Mouse (Mus musculus) limb, embryonic 15.5 days (tissue): Measurements from ENCODE around the gene Zfp13. TPM values are rescaled to one million over a fixed set of nuclear protein-coding genes. Genes with fewer than 3 reads are reported as not detected.

Source experiments
- ATAC-seq: fragments of 200-750 bp; cut with Nextera tagmentation; 2 replicates; pipeline ENCODE4 v1.8.0; 2017; ENCODE audit warnings: low read depth, moderate TSS enrichment; ENCODE audit not compliant: insufficient number of reproducible peaks, low FRiP score, low TSS enrichment
- H3K27ac ChIP-seq: fragments of 300-500 bp; sonication (generic); 2 replicates; pipeline ENCODE4 v1.5.1; 2015; ENCODE audit warnings: moderate library complexity, mild to moderate bottlenecking, inconsistent platforms
- H3K27me3 ChIP-seq: fragments of 300-500 bp; sonication (generic); 2 replicates; pipeline ENCODE4 v1.6.1; 2015; ENCODE audit warnings: inconsistent platforms
- H3K36me3 ChIP-seq: fragments of 300-500 bp; sonication (generic); 2 replicates; pipeline ENCODE4 v1.6.1; 2015; ENCODE audit warnings: inconsistent platforms
- H3K4me1 ChIP-seq: fragments of 300-500 bp; sonication (generic); 2 replicates; pipeline ENCODE4 v1.6.1; 2015; ENCODE audit warnings: inconsistent platforms
- H3K4me2 ChIP-seq: fragments of 300-500 bp; sonication (generic); 2 replicates; pipeline ENCODE4 v1.6.1; 2015; ENCODE audit warnings: mild to moderate bottlenecking, inconsistent platforms
- H3K4me3 ChIP-seq: fragments of 300-500 bp; sonication (generic); 2 replicates; pipeline ENCODE4 v1.5.1; 2015; ENCODE audit warnings: mild to moderate bottlenecking, inconsistent platforms
- H3K9ac ChIP-seq: fragments of 300-500 bp; sonication (generic); 2 replicates; pipeline ENCODE4 v1.6.1; 2015; ENCODE audit warnings: inconsistent platforms
- H3K9me3 ChIP-seq: fragments of 300-500 bp; sonication (generic); 2 replicates; pipeline ENCODE4 v1.6.1; 2016; ENCODE audit warnings: inconsistent platforms
- WGBS: fragments of 180-500 bp; shearing (Covaris S2); methylation state at CpG from one replicate; pipeline ENCODE4 v1.1.7; 2015; 5-methylcytosine and 5-hydroxymethylcytosine counted together
- polyA plus RNA-seq: library from polyadenylated mRNA; unstranded; fragments of >200 nt; fragmentation: Nextera tagmentation; extraction: Ambion mirVana; gene quantifications from 2 replicates; pipeline ENCODE4 v1.2.1, GENCODE M21; 2015

The Zfp13 gene
- polyA plus RNA-seq = 12.4 and 12.9 TPM in 2 replicates

- H3K4me1 ChIP-seq = peaks cover 20% of the 10 kb centered on the region; the same call in 1 of the 2 replicates
- H3K9me3 ChIP-seq = no peaks in the 10 kb centered on the region
- 5% methylated on average over 30 of the region's 31 CpGs for WGBS
- H3K36me3 ChIP-seq = no peaks in the 10 kb centered on the region
- no peaks in the 10 kb centered on the region for H3K27me3 ChIP-seq
- H3K4me2 ChIP-seq = peak within 1 kb of the TSS; percentile 68
- peak within 1 kb of the TSS; percentile 92 for H3K27ac ChIP-seq
- peak; percentile 96 for ATAC-seq
- peak within 1 kb of the TSS; percentile 46 for H3K4me3 ChIP-seq
- peak within 1 kb of the TSS; percentile 44 for H3K9ac ChIP-seq
Observed at GRCm38 (mm10) chr17:23598582-23599552, at the start of gene Zfp13. Gene Zfp13, minus strand, starts transcription at chr17:23599487.

- Histone ChIP-seq H3K4me2 (no peak overlapping the region), H3K36me3 (no peaks in the 10 kb centered on the region), H3K9me3 (no peaks in the 10 kb centered on the region), H3K4me3 (no peak overlapping the region), H3K27ac (no peak overlapping the region), H3K27me3 (peaks cover 23% of the 10 kb centered on the region), H3K4me1 (peaks cover 12% of the 10 kb centered on the region), H3K9ac (no peak overlapping the region)
- WGBS = 45% methylated on average over 10 of the region's 10 CpGs
- ATAC-seq = no peak
Observed at GRCm38 (mm10) chr17:23645894-23646293, 46.6 kb upstream of the Zfp13 start.

DNA sequence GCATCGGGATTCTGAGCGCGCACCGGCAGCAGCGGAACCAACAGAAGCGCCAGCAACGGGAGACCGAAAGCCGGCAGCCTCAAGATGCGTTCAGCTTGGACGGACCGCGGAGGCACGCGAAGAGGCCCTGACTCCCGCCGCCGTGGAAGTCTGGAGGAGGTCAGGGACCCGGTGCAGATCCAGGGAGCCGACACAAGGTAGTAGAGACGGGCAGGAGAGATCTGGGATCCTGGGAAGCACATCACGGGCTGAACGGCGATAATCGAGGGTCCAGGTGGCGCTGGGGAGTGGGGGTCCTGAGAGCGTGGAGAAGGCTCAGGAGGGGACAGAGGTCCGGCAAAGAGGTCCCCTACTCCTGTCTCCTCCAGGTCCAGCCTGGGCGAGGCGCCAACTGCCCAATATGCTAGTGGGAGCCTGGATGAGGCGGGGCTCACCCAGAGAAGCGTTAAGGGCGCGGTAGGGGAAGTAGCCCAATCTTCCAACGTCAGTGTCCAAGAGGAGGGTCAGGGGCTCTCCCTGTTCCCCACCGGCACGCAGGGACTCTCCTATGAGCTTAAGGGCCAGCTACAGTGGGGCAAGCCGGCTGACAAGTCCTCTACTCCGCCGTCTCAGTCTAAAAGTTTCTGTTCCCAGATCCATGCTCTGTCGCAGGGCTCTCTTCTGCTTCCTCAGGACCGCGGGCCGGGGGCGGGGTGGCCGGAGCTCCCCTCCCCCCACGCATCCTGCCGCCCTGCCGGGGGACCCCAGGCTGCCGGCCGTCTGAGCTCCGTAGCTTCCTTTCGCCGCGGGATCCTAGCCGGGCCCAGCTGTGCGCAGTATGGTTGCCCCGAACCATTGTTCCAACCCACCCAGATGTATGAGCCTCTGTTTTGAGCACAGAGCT is 45.6 kb upstream of the Zfp13 start, which contains the start of gene Mmp25:
TSS of gene Mmp25 (minus strand) at position 665 of the 883 bp plus-strand sequence.
- ATAC-seq = 0 out of 2 replicates have a peak, but pooled peaks have one; percentile 16
- peak within 1 kb of the TSS; percentile 26; the same call in 1 of the 2 replicates for H3K9ac ChIP-seq

DNA sequence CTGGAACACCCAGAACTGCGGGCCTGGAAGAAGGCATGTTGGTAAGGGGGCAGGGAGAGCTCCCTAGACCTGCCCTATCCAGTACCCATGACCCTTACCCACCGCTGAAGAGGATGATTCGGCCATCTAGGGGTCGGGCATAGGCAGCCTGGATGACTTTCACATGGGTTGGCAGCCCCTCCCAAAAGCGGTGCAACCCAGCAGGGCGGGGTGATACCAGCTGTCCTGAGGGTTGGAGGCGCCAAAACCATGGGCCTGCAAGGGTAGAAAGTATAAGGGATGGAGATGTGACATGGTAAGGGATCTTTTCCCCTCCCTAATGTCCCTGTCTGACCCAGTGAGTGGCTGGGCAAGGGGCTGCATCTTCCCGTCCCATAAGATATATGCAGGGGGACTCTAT is 32.0 kb upstream of the Zfp13 start:
- no peaks in the 10 kb centered on the region; the same call in 1 of the 2 replicates for H3K27me3 ChIP-seq
- no peak for ATAC-seq
- no peak overlapping the region for H3K4me2 ChIP-seq
- no peak overlapping the region for H3K9ac ChIP-seq
- no peaks in the 10 kb centered on the region for H3K36me3 ChIP-seq
- no peak overlapping the region for H3K27ac ChIP-seq
- no peak overlapping the region for H3K4me3 ChIP-seq
- no peaks in the 10 kb centered on the region for H3K9me3 ChIP-seq
- H3K4me1 ChIP-seq = peaks cover 6% of the 10 kb centered on the region; the same call in 1 of the 2 replicates
- whole genome bisulfite sequencing = 80% methylated on average over 8 of the region's 8 CpGs

More for the DNA sequence above, 45.6 kb upstream of the Zfp13 start, which contains the start of gene Mmp25:
- H3K4me1 ChIP-seq = peaks cover 12% of the 10 kb centered on the region
- H3K4me2 ChIP-seq = peak within 1 kb of the TSS; percentile 83
- H3K36me3 ChIP-seq = no peaks in the 10 kb centered on the region
- peak within 1 kb of the TSS; percentile 43 for H3K4me3 ChIP-seq
- WGBS = 1% methylated on average over 58 of the region's 58 CpGs
- H3K27ac ChIP-seq = no peak within 1 kb of the TSS
- peaks cover 23% of the 10 kb centered on the region for H3K27me3 ChIP-seq
- H3K9me3 ChIP-seq = no peaks in the 10 kb centered on the region

DNA sequence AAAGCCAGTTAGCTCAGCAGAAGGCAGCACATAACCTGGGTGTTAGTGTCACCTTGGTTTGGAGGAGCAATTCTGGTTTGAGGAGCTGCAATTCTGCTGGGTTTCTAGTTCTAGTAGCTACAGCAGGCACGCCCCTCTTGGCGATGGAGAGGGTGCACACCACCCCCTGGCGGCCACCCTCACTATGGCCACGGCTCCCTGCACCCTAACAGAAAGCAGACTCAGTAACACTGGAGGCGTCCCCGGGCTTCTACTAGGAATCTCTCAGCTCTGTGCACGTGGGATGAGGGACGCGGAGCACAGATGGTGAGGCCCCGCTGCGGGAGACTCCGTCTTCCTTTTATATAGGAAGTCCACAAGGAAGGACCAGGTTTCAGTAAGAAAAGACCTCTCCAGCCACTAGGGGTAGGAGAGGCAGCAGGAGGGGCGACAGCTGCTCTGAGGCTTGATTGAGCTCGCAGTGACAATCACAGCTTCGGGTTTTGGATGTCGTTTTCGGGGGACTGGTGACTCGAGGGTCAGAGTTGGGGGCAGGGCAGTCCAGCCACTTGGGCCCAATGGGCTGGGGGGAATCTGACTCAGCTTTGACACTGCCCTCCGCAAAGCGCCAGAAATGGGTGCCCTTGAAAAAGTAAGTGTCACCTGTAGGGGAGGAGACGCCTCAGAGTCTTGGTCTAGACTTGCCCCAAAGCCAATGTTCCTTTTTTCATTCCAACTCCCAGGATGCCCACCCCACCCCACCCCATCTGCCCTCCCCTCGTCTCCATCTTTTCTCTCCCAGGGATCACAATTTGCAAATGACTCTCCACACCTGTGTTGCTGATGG is 31.1 kb upstream of the Zfp13 start:
- no peaks in the 10 kb centered on the region for H3K36me3 ChIP-seq
- ATAC-seq = peak; percentile 64
- peak overlapping the region; percentile 50 for H3K4me2 ChIP-seq
- WGBS = 15% methylated on average over 22 of the region's 22 CpGs
- H3K4me3 ChIP-seq = peak overlapping the region; percentile 22; the same call in 1 of the 2 replicates
- H3K27me3 ChIP-seq = no peaks in the 10 kb centered on the region
- no peaks in the 10 kb centered on the region for H3K9me3 ChIP-seq
- no peak overlapping the region for H3K27ac ChIP-seq
- H3K9ac ChIP-seq = no peak overlapping the region
- H3K4me1 ChIP-seq = peaks cover 6% of the 10 kb centered on the region; the same call in 1 of the 2 replicates

DNA sequence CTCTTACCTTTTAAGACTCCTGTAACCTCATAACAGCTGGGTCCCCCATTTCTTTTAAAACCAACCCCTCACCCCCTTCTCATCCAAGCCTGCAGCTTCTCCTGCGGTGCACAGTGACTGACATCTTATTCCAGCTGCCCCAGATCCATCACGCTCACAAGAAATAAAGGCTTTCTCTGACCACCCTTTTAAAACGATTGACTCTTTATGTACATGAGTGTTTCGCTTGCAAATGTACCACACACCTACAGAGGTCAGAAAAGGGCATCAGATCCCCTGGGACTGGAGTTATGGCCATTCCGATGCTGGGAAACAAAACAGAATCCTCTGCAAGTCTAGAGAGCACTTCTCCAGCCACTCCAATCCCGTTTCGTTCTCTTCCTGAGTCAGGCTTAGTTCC is 28.5 kb upstream of the Zfp13 start:
- ATAC-seq = no peak
- 38% methylated on average over 7 of the region's 7 CpGs for WGBS
- H3K27ac ChIP-seq = no peak overlapping the region
- no peak overlapping the region for H3K4me2 ChIP-seq
- H3K36me3 ChIP-seq = no peaks in the 10 kb centered on the region
- no peak overlapping the region for H3K9ac ChIP-seq
- no peaks in the 10 kb centered on the region for H3K9me3 ChIP-seq
- H3K4me3 ChIP-seq = no peak overlapping the region
- no peaks in the 10 kb centered on the region for H3K27me3 ChIP-seq
- peaks cover 6% of the 10 kb centered on the region; the same call in 1 of the 2 replicates for H3K4me1 ChIP-seq

GRCm38 (mm10) chr17:23620351-23620750 is 21.1 kb upstream of the Zfp13 start:
- H3K4me1 ChIP-seq = no peaks in the 10 kb centered on the region
- H3K4me2 ChIP-seq = no peak overlapping the region
- H3K9ac ChIP-seq = no peak overlapping the region
- no peaks in the 10 kb centered on the region for H3K9me3 ChIP-seq
- no peak overlapping the region for H3K27ac ChIP-seq
- H3K4me3 ChIP-seq = no peak overlapping the region
- ATAC-seq = no peak
- 75% methylated on average over 7 of the region's 7 CpGs for WGBS
- peaks cover 13% of the 10 kb centered on the region; the same call in 1 of the 2 replicates for H3K27me3 ChIP-seq
- no peaks in the 10 kb centered on the region for H3K36me3 ChIP-seq

DNA sequence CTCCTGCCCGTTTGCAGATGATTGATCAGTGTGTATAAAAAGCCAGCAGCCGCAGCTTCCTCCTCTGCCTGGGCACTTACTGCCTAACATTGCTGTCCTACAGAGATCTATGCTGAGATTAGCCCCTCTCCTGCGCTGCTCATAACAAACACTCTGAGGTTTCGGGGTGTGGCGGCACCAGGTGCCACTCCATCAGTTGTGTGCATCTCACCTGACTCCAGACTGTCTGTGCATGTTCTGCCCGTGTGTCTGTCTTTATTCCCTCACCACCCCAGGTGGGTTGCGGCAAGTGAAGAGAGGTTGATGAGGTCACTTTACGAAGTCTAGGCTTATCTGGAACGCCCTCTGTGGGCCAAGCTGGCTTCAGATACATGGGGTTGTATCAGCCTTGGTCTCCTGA is 17.8 kb upstream of the Zfp13 start:
- no peaks in the 10 kb centered on the region for H3K36me3 ChIP-seq
- no peak overlapping the region for H3K9ac ChIP-seq
- 53% methylated on average over 9 of the region's 9 CpGs for WGBS
- H3K4me2 ChIP-seq = no peak overlapping the region
- no peak overlapping the region for H3K27ac ChIP-seq
- no peaks in the 10 kb centered on the region for H3K9me3 ChIP-seq
- no peak for ATAC-seq
- H3K4me1 ChIP-seq = no peaks in the 10 kb centered on the region
- peaks cover 13% of the 10 kb centered on the region; the same call in 1 of the 2 replicates for H3K27me3 ChIP-seq
- H3K4me3 ChIP-seq = no peak overlapping the region

DNA sequence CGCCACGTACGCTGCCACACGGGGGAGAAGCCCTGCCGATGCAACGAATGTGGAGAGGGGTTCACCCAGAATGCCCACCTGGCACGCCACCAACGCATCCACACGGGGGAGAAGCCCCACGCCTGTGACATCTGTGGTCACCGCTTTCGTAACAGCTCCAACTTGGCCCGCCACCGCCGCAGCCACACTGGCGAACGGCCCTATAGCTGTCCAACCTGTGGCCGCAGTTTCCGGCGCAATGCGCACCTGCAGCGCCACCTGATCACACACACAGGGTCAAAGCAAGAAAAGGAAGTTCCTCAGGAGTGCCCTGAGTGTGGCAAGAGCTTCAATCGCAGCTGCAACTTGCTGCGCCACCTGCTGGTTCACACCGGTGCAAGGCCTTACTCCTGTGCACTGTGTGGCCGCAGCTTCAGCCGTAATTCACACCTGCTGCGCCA is 11.1 kb upstream of the Zfp13 start:
- H3K27ac ChIP-seq = no peak overlapping the region
- H3K27me3 ChIP-seq = no peaks in the 10 kb centered on the region
- H3K4me2 ChIP-seq = no peak overlapping the region
- WGBS = 82% methylated on average over 28 of the region's 28 CpGs
- H3K9ac ChIP-seq = no peak overlapping the region
- no peaks in the 10 kb centered on the region for H3K36me3 ChIP-seq
- H3K4me3 ChIP-seq = no peak overlapping the region
- H3K4me1 ChIP-seq = no peaks in the 10 kb centered on the region
- ATAC-seq = no peak
- no peaks in the 10 kb centered on the region for H3K9me3 ChIP-seq

DNA sequence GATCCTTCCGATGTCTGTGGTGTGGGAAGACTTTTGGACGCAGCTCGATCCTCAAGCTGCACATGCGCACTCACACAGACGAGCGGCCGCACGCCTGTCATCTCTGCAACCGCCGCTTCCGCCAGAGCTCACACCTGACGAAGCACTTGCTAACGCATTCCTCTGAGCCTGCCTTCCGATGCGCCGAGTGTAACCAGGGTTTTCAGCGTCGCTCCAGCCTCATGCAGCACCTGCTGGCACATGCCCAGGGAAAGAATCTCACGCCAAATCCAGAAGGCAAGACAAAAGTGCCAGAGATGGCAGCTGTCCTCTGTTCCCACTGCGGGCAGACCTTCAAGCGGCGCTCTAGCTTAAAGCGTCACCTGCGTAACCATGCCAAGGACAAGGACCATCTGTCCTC is 10.3 kb upstream of the Zfp13 start:
- no peaks in the 10 kb centered on the region for H3K4me1 ChIP-seq
- H3K9ac ChIP-seq = no peak overlapping the region
- no peaks in the 10 kb centered on the region for H3K36me3 ChIP-seq
- H3K27me3 ChIP-seq = no peaks in the 10 kb centered on the region
- WGBS = 89% methylated on average over 24 of the region's 24 CpGs
- no peak overlapping the region for H3K4me3 ChIP-seq
- H3K27ac ChIP-seq = no peak overlapping the region
- no peak for ATAC-seq
- no peak overlapping the region for H3K4me2 ChIP-seq
- H3K9me3 ChIP-seq = no peaks in the 10 kb centered on the region

GRCm38 (mm10) chr17:23605220-23605619 is 5.9 kb upstream of the Zfp13 start:
- H3K4me3 ChIP-seq = no peak overlapping the region
- H3K9ac ChIP-seq = no peak overlapping the region
- H3K27ac ChIP-seq = no peak overlapping the region
- no peaks in the 10 kb centered on the region for H3K9me3 ChIP-seq
- ATAC-seq = no peak
- H3K36me3 ChIP-seq = no peaks in the 10 kb centered on the region
- 87% methylated on average over 8 of the region's 8 CpGs for WGBS
- no peak overlapping the region for H3K4me2 ChIP-seq
- H3K4me1 ChIP-seq = peaks cover 9% of the 10 kb centered on the region; the same call in 1 of the 2 replicates
- H3K27me3 ChIP-seq = no peaks in the 10 kb centered on the region
